Mouse (Mus musculus) lung, postnatal 0 days (tissue): ENCODE data around the gene Catsperd.

ENCODE experiments used
- CTCF ChIP-seq: IDR thresholded peaks from 2 replicates; pipeline ENCODE4 v1.5.1; 2016; ENCODE audit warnings: antibody characterized with exemption, mild to moderate bottlenecking
- EP300 ChIP-seq: IDR thresholded peaks from 2 replicates; pipeline ENCODE4 v1.6.1; 2016; ENCODE audit warnings: antibody characterized with exemption, mild to moderate bottlenecking, control low read depth

DNA sequence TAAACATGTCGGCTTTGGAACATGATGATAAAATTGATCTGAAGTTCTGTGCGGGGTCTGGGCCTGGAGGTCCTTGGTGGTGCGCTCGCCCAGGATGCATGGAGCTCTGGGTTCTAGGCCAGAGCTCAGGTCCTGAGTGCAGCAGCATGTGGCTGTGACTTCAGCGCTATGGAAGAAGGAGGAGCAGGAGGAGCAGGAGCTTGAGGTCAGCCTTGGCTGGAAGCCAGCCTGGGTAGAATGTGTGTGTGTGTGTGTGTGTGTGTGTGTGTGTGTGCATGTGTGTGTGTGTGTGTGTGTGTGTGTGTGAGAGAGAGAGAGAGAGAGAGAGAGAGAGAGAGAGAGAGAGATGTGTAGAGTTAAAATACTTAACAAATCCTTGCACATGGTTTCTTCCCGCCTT lies 28.2 kb downstream of the Catsperd start:
- TF ChIP-seq CTCF (no peak), EP300 (no peak)
